Mouse (Mus musculus): Measurements from ENCODE around the gene Taf15. TPM values are rescaled to one million over a fixed set of nuclear protein-coding genes. Genes with fewer than 3 reads are reported as not detected.

Gene Taf15
- polyA plus RNA-seq, 1 experiment = 39.1 TPM

GRCm38 (mm10) chr11:83457912-83458601, 14.8 kb upstream of the Taf15 start:
- no peak for DNase-seq (ENCODE audit: low spot score)

GRCm38 (mm10) chr11:83461462-83462027, 11.3 kb upstream of the Taf15 start:
- DNase-seq (ENCODE audit: low spot score) = no peak

GRCm38 (mm10) chr11:83462711-83463244, 10.1 kb upstream of the Taf15 start, which contains the start of gene Mmp28:
Mmp28 (minus strand) TSS chr11:83463071.
- DNase-seq (ENCODE audit: low spot score) = peak; percentile 67

GRCm38 (mm10) chr11:83465976-83466375, 6.9 kb upstream of the Taf15 start:
- DNase-seq (ENCODE audit: low spot score) = no peak

GRCm38 (mm10) chr11:83467120-83467652, 5.7 kb upstream of the Taf15 start:
- no peak for DNase-seq (ENCODE audit: low spot score)

GRCm38 (mm10) chr11:83468765-83469164, 4.1 kb upstream of the Taf15 start:
- DNase-seq (ENCODE audit: low spot score) = no peak

- DNase-seq (ENCODE audit: low spot score) = no peak
Observed at GRCm38 (mm10) chr11:83471766-83472165, 1.1 kb upstream of the Taf15 start.

- DNase-seq (ENCODE audit: low spot score) = no peak
Observed at GRCm38 (mm10) chr11:83473235-83474016, 540 bp downstream of the Taf15 start.

GRCm38 (mm10) chr11:83491488-83491887, 18.6 kb downstream of the Taf15 start:
- no peak for DNase-seq (ENCODE audit: low spot score)

- no peak for DNase-seq (ENCODE audit: low spot score)
Observed at GRCm38 (mm10) chr11:83495571-83495970, 22.7 kb downstream of the Taf15 start.

- no peak for DNase-seq (ENCODE audit: low spot score)
Observed at GRCm38 (mm10) chr11:83504308-83504707, 31.4 kb downstream of the Taf15 start.

- DNase-seq (ENCODE audit: low spot score) = no peak
Observed at GRCm38 (mm10) chr11:83509521-83509920, 36.6 kb downstream of the Taf15 start.

GRCm38 (mm10) chr11:83517153-83517552, 44.3 kb downstream of the Taf15 start:
- no peak for DNase-seq (ENCODE audit: low spot score)

- no peak for DNase-seq (ENCODE audit: low spot score)
Observed at GRCm38 (mm10) chr11:83518371-83518770, 45.5 kb downstream of the Taf15 start.

- DNase-seq (ENCODE audit: low spot score) = no peak
Observed at GRCm38 (mm10) chr11:83522075-83522474, 49.2 kb downstream of the Taf15 start, which contains the start of gene Heatr9. Heatr9 (minus strand) TSS chr11:83522175.

GRCm38 (mm10) chr11:83529024-83529423, 56.1 kb downstream of the Taf15 start:
- DNase-seq (ENCODE audit: low spot score) = no peak

- DNase-seq (ENCODE audit: low spot score) = no peak
Observed at GRCm38 (mm10) chr11:83530360-83530759, 57.5 kb downstream of the Taf15 start, which contains the start of gene Ccl5. Ccl5 (minus strand) TSS chr11:83530518.

- DNase-seq (ENCODE audit: low spot score) = no peak
Observed at GRCm38 (mm10) chr11:83533192-83533591, 60.3 kb downstream of the Taf15 start.

- DNase-seq (ENCODE audit: low spot score) = no peak
Observed at GRCm38 (mm10) chr11:83534143-83534542, 61.3 kb downstream of the Taf15 start.

- DNase-seq (ENCODE audit: low spot score) = no peak
Observed at GRCm38 (mm10) chr11:83534609-83535423, 61.9 kb downstream of the Taf15 start.

GRCm38 (mm10) chr11:83536831-83537230, 63.9 kb downstream of the Taf15 start:
- DNase-seq (ENCODE audit: low spot score) = no peak
